Mouse (Mus musculus): Measurements from ENCODE around the gene Abcc5. TPM values are rescaled to one million over a fixed set of nuclear protein-coding genes. Genes with fewer than 3 reads are reported as not detected.
"Not testable (repeated sequence)": the region's sequence is repeated elsewhere in the genome, so short reads cannot be mapped to it uniquely, and the experiment has no call there.

Abcc5 gene
- polyA plus RNA-seq, 1 experiment from 2014 or later = 68.6 TPM

DNA sequence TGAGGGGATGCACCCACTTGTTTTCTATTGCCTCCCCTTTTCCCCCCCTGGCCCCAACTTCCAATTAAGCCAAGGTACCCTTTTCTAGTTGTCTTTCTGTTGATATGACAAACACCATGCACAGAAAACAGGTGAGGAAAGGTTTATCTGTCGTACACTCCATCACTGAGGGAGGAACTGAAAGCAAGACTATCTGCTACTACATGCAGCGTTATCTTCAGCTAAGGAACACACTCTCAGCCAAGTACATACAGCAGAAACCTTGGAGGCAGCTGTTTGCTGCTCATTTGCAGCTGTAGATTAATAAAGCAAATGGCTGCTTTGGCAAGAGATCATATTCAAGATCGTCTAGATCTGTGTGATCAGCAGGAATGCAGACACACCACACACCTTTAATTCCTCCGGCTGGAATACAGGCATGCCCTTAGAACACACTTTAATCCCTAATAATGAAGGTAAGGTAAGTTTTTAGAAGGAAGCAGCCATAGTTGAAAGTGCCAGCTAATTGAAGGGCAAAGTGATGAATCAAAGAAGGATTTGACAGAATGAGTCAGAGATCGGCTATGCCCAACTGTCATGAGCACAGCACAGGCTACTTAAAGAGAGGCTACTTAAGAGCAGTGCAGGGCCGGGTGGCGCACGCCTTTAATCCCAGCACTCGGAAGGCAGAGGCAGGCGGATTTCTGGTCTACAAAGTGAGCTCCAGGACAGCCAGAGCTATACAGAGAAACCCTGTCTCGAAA is 12.7 kb upstream of the Abcc5 start:
- no peak overlapping the region for H3K27ac ChIP-seq (replicated peaks in 1 of 2; ENCODE audit: control insufficient read depth in 1 of 2, insufficient read depth in 1 of 2, low read depth in 2 of 2, low read length in 2 of 2)
- no peaks in the 10 kb centered on the region for H3K27me3 ChIP-seq (ENCODE audit: control insufficient read depth, insufficient read depth, low read length)
- WGBS = 66% methylated on average over 11 of the region's 11 CpGs
- H3K9ac ChIP-seq (ENCODE audit: low read length) = no peak overlapping the region
- no peak for ATAC-seq (ENCODE audit: insufficient number of reproducible peaks, insufficient read depth, low FRiP score, low read depth)
- peaks cover 0 to 4% of the 10 kb centered on the region in 2 experiments; a peak in 2 of 4 replicates for H3K4me1 ChIP-seq (ENCODE audit: control insufficient read depth in 2 of 2, insufficient read depth in 2 of 2, low read length in 2 of 2)
- H3K4me2 ChIP-seq (ENCODE audit: low read length) = no peak overlapping the region
- no peak overlapping the region for H3K4me3 ChIP-seq (ENCODE audit: control insufficient read depth in 1 of 2, insufficient read depth in 1 of 2, low read depth in 1 of 2, low read length in 2 of 2)
- H3K36me3 ChIP-seq (ENCODE audit: control insufficient read depth, insufficient read depth, low read length) = no peaks in the 10 kb centered on the region
- H3K9me3 ChIP-seq (ENCODE audit: control insufficient read depth, low read length) = no peaks in the 10 kb centered on the region

DNA sequence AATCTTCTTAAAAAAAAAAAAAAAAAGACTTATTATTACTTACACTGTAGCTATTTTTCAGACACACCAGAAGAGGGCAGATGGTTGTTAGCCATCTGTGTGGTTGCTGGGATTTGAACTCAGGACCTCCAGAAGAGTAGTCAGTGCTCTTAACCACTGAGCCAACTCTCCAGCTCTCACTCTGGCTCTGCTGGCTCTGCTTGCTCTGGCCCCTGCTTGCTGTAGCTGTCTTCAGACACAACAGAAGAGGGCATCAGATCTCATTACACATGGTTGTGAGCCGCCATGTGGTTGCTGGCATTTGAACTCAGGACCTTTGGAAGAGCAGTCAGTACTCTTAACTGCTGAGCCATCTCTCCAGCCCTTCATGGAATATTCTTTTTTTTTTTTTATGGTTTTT is 11.9 kb upstream of the Abcc5 start:
- H3K4me1 ChIP-seq (ENCODE audit: control insufficient read depth in 2 of 2, insufficient read depth in 2 of 2, low read length in 2 of 2); H3K9me3 ChIP-seq (ENCODE audit: control insufficient read depth, low read length); H3K9ac ChIP-seq (ENCODE audit: low read length); H3K4me3 ChIP-seq (ENCODE audit: control insufficient read depth in 1 of 2, insufficient read depth in 1 of 2, low read depth in 1 of 2, low read length in 2 of 2); H3K27ac ChIP-seq (replicated peaks in 1 of 2; ENCODE audit: control insufficient read depth in 1 of 2, insufficient read depth in 1 of 2, low read depth in 2 of 2, low read length in 2 of 2); H3K4me2 ChIP-seq (ENCODE audit: low read length); H3K27me3 ChIP-seq (ENCODE audit: control insufficient read depth, insufficient read depth, low read length); H3K36me3 ChIP-seq (ENCODE audit: control insufficient read depth, insufficient read depth, low read length); ATAC-seq (ENCODE audit: insufficient number of reproducible peaks, insufficient read depth, low FRiP score, low read depth): not testable (repeated sequence)
- WGBS = 92% methylated on average over 1 of the region's 1 CpGs

DNA sequence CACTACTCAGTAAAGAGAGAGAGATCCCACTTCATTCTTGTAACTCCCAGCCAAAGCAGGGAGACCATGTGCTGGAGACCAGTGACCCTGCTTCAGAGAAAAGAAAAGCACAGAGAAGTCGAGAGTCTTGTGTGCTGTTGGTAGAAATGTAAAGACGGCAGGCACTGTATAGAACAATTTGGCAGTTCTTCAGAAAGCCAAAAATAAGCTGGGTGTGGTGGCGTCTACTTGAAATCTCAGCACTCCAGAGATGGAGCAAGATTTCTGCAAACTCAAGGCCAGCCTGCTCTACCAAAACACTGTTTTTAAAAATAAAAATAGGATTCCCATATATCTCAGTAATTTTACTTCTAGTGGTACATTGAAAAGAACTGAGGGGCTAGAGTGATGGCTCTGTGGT is 10.1 kb upstream of the Abcc5 start:
- 65% methylated on average over 3 of the region's 3 CpGs for WGBS
- Histone ChIP-seq H3K4me1 (ENCODE audit: control insufficient read depth in 2 of 2, insufficient read depth in 2 of 2, low read length in 2 of 2) (no peaks in the 10 kb centered on the region), H3K4me3 (ENCODE audit: control insufficient read depth in 1 of 2, insufficient read depth in 1 of 2, low read depth in 1 of 2, low read length in 2 of 2) (no peak overlapping the region), H3K9me3 (ENCODE audit: control insufficient read depth, low read length) (no peaks in the 10 kb centered on the region), H3K4me2 (ENCODE audit: low read length) (no peak overlapping the region), H3K27ac (replicated peaks in 1 of 2; ENCODE audit: control insufficient read depth in 1 of 2, insufficient read depth in 1 of 2, low read depth in 2 of 2, low read length in 2 of 2) (no peak overlapping the region), H3K36me3 (ENCODE audit: control insufficient read depth, insufficient read depth, low read length) (no peaks in the 10 kb centered on the region), H3K27me3 (ENCODE audit: control insufficient read depth, insufficient read depth, low read length) (no peaks in the 10 kb centered on the region), H3K9ac (ENCODE audit: low read length) (no peak overlapping the region)
- no peak for ATAC-seq (ENCODE audit: insufficient number of reproducible peaks, insufficient read depth, low FRiP score, low read depth)

DNA sequence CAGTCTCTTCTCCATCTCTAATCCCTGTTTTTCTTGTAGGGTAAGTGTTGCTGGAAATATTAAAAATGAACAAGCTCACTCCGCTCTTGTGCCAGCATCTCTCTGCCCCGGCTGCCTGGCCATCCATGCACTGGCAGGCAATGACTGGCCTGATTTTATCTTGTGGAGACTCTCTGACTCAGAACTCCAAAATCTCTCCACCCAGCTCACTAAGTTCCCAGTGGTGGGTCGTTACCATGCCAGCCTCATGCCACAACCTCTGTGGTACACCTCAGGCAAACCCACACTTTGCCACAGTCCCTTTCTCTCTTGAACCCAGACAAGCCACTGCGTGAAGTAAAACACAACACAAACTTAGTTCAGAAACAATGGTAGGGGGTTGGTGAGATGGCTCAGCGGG is 3.1 kb upstream of the Abcc5 start:
- Histone ChIP-seq H3K4me2 (ENCODE audit: low read length) (no peak overlapping the region), H3K27me3 (ENCODE audit: control insufficient read depth, insufficient read depth, low read length) (no peaks in the 10 kb centered on the region), H3K4me1 (ENCODE audit: control insufficient read depth in 2 of 2, insufficient read depth in 2 of 2, low read length in 2 of 2) (peaks cover 5 to 13% of the 10 kb centered on the region in 2 experiments), H3K9ac (ENCODE audit: low read length) (no peak overlapping the region), H3K4me3 (ENCODE audit: control insufficient read depth in 1 of 2, insufficient read depth in 1 of 2, low read depth in 1 of 2, low read length in 2 of 2) (no peak overlapping the region), H3K36me3 (ENCODE audit: control insufficient read depth, insufficient read depth, low read length) (no peaks in the 10 kb centered on the region), H3K9me3 (ENCODE audit: control insufficient read depth, low read length) (no peaks in the 10 kb centered on the region), H3K27ac (replicated peaks in 1 of 2; ENCODE audit: control insufficient read depth in 1 of 2, insufficient read depth in 1 of 2, low read depth in 2 of 2, low read length in 2 of 2) (no peak overlapping the region)
- WGBS = 85% methylated on average over 5 of the region's 5 CpGs
- no peak for ATAC-seq (ENCODE audit: insufficient number of reproducible peaks, insufficient read depth, low FRiP score, low read depth)

DNA sequence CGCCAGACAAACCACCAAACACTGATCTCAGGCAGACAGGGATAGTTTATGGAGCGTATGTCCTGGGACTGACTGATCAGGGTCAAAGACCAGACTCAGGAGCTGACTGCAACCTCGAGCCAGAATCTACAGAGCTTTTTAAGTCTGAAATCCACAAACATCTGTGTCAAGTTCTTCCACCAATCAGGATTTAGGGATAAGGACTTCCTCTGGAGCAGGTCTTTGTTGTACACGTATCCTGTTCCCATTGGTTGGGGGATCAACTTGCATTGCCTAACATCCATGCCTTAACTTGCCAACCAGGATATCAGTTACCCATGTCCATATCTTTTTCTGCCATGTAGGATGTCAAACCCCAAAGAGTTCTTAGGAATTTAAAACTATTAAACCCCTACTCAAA is 1.4 kb upstream of the Abcc5 start:
- Histone ChIP-seq H3K4me2 (ENCODE audit: low read length) (no peak overlapping the region), H3K9me3 (ENCODE audit: control insufficient read depth, low read length) (no peaks in the 10 kb centered on the region), H3K4me3 (ENCODE audit: control insufficient read depth in 1 of 2, insufficient read depth in 1 of 2, low read depth in 1 of 2, low read length in 2 of 2) (no peak overlapping the region), H3K9ac (ENCODE audit: low read length) (no peak overlapping the region), H3K36me3 (ENCODE audit: control insufficient read depth, insufficient read depth, low read length) (no peaks in the 10 kb centered on the region), H3K4me1 (ENCODE audit: control insufficient read depth in 2 of 2, insufficient read depth in 2 of 2, low read length in 2 of 2) (peaks cover 9 to 23% of the 10 kb centered on the region in 2 experiments), H3K27ac (replicated peaks in 1 of 2; ENCODE audit: control insufficient read depth in 1 of 2, insufficient read depth in 1 of 2, low read depth in 2 of 2, low read length in 2 of 2) (no peak overlapping the region), H3K27me3 (ENCODE audit: control insufficient read depth, insufficient read depth, low read length) (no peaks in the 10 kb centered on the region)
- WGBS = 77% methylated on average over 4 of the region's 4 CpGs
- no peak for ATAC-seq (ENCODE audit: insufficient number of reproducible peaks, insufficient read depth, low FRiP score, low read depth)

DNA sequence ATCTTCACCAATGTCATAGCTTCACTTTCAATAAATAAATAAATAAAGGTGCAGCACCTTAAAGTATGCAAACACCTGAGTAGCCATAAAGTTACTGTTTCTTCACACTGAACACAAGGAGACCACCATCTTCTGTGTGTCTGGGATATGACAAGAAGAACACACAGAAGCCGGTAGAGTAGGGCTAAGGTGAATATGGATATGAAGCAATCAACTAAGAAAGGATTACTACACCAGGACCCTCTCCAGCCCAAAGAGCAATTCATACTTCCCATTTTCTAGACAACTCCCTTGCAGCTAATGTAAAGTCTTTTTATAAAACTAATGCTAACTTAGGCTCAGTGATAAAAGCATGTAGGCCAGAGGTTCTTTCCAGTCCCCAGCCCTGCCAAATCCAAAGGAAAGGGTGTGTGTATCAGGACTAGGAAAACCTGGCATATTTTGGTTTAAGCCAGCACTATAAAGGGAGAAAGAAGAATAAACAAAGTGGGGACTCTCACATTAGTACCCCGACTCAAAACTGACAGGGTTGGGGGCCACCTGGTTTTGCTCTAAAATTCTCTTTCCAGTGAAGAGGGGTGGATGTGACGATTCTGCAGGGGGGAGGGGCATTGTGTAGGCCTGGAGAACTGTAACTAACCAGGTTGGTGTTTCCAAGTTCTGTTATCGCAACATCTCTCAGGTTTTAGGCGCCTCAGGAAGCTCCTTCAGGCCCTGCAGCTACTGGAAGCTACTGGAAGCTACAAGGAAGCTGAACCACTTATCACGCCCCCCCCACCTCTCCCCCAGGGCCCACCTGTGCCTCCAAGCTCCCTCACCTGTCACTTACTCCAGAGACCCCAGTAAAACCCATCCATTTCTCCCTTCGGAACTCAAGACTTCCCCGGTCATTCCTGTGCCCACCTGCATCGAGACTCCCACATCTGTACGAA is 1.2 kb downstream of the Abcc5 start:
- Histone ChIP-seq H3K9me3 (ENCODE audit: control insufficient read depth, low read length) (no peaks in the 10 kb centered on the region), H3K4me1 (ENCODE audit: control insufficient read depth in 2 of 2, insufficient read depth in 2 of 2, low read length in 2 of 2) (peaks cover 9 to 23% of the 10 kb centered on the region in 2 experiments), H3K27me3 (ENCODE audit: control insufficient read depth, insufficient read depth, low read length) (no peaks in the 10 kb centered on the region), H3K27ac (replicated peaks in 1 of 2; ENCODE audit: control insufficient read depth in 1 of 2, insufficient read depth in 1 of 2, low read depth in 2 of 2, low read length in 2 of 2) (peak overlapping the region in 1 of 2 experiments; percentile 87; a peak in 2 of 4 replicates), H3K36me3 (ENCODE audit: control insufficient read depth, insufficient read depth, low read length) (peaks cover 19% of the 10 kb centered on the region), H3K4me3 (ENCODE audit: control insufficient read depth in 1 of 2, insufficient read depth in 1 of 2, low read depth in 1 of 2, low read length in 2 of 2) (peak overlapping the region; percentile 67 to 86), H3K4me2 (ENCODE audit: low read length) (peak overlapping the region; percentile 88), H3K9ac (ENCODE audit: low read length) (peak overlapping the region; percentile 91)
- no peak for ATAC-seq (ENCODE audit: insufficient number of reproducible peaks, insufficient read depth, low FRiP score, low read depth)
- 45% methylated on average over 10 of the region's 10 CpGs for WGBS

DNA sequence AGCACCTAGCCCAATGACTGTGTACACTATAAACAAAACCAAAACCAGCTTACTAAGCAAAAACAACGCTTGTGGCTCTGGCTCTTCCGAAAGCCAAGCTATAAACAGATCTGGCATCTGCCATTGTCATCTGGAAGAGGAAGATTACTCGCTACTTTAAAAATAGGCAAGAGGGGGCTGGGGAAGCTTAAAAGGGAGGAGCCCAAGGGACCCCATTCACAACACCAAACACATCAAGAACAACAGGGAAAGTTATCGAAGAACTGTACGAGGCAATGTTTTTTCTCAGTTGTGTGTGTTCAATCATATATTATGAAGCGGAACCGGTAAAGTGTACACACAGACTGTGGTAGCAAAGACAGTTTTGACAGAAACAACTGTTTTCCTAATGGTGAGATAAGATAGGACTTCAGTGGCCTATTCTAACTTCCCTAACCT is 1.9 kb downstream of the Abcc5 start:
- Histone ChIP-seq H3K4me1 (ENCODE audit: control insufficient read depth in 2 of 2, insufficient read depth in 2 of 2, low read length in 2 of 2) (peaks cover 9 to 23% of the 10 kb centered on the region in 2 experiments), H3K36me3 (ENCODE audit: control insufficient read depth, insufficient read depth, low read length) (peaks cover 25% of the 10 kb centered on the region), H3K27me3 (ENCODE audit: control insufficient read depth, insufficient read depth, low read length) (no peaks in the 10 kb centered on the region), H3K27ac (replicated peaks in 1 of 2; ENCODE audit: control insufficient read depth in 1 of 2, insufficient read depth in 1 of 2, low read depth in 2 of 2, low read length in 2 of 2) (peak overlapping the region in 1 of 2 experiments; percentile 19; a peak in 1 of 4 replicates), H3K4me3 (ENCODE audit: control insufficient read depth in 1 of 2, insufficient read depth in 1 of 2, low read depth in 1 of 2, low read length in 2 of 2) (peak overlapping the region in 1 of 2 experiments; percentile 86; a peak in 1 of 4 replicates), H3K9me3 (ENCODE audit: control insufficient read depth, low read length) (no peaks in the 10 kb centered on the region), H3K4me2 (ENCODE audit: low read length) (peak overlapping the region; percentile 88), H3K9ac (ENCODE audit: low read length) (peak overlapping the region; percentile 91; the same call in 1 of the 2 replicates)
- 37% methylated on average over 7 of the region's 7 CpGs for WGBS
- ATAC-seq (ENCODE audit: insufficient number of reproducible peaks, insufficient read depth, low FRiP score, low read depth) = no peak
